Comparison of ENCODE assay signal across 21 mouse cellular contexts in genomic region chr6:108507337-108507736, GRCm38 (mm10).
DNase-seq lines count a peak whose midpoint lies in the region; ATAC-seq lines count a peak whose summit lies in the region.
"Had no signal": no experiment of that assay in that cellular context is flagged by ENCODE, and none has a peak within 500 bp of the region (broad histone marks: within the 10 kb centered on the region; RNA-seq: fewer than 3 reads in every experiment).

No protein-coding gene starts in this region.

- no peaks in the 10 kb centered on the region for H3K9me3 ChIP-seq in lung, embryonic 15.5 days
- no peaks in the 10 kb centered on the region for H3K9me3 ChIP-seq in lung, embryonic 16.5 days (ENCODE audit: control insufficient read depth, low read length)
- no peaks in the 10 kb centered on the region for H3K9me3 ChIP-seq in stomach, embryonic 16.5 days (replicated peaks; ENCODE audit: control insufficient read depth, low read length)
- H3K9me3 ChIP-seq in forebrain, embryonic 11.5 days (ENCODE audit: control insufficient read depth, low read length), result no peaks in the 10 kb centered on the region
- H3K9me3 ChIP-seq: embryonic facial prominence, embryonic 12.5 days; forebrain, embryonic 15.5 days; heart, embryonic 15.5 days; hindbrain, embryonic 10.5 days; limb, embryonic 10.5 days; midbrain, embryonic 12.5 days had no signal

- peaks cover 26% of the 10 kb centered on the region for H3K4me1 ChIP-seq in lung, embryonic 15.5 days
- peaks cover 23% of the 10 kb centered on the region for H3K4me1 ChIP-seq in lung, embryonic 16.5 days (replicated peaks; ENCODE audit: control insufficient read depth, insufficient read depth, low read length)
- no peaks in the 10 kb centered on the region for H3K4me1 ChIP-seq in stomach, embryonic 16.5 days (ENCODE audit: control insufficient read depth, insufficient read depth, low read length)
- H3K4me1 ChIP-seq in forebrain, embryonic 11.5 days (replicated peaks; ENCODE audit: control insufficient read depth, insufficient read depth, low read length), result no peaks in the 10 kb centered on the region
- H3K4me1 ChIP-seq: embryonic facial prominence, embryonic 12.5 days; forebrain, embryonic 15.5 days; hindbrain, embryonic 10.5 days; limb, embryonic 10.5 days; midbrain, embryonic 12.5 days had no signal

- WGBS in lung, embryonic 15.5 days, result 67% methylated on average over 3 of the region's 3 CpGs
- 63% methylated on average over 3 of the region's 3 CpGs for WGBS in lung, embryonic 16.5 days
- WGBS in stomach, embryonic 16.5 days, result 79% methylated on average over 3 of the region's 3 CpGs
- WGBS in forebrain, embryonic 11.5 days, result 88% methylated on average over 3 of the region's 3 CpGs

- H3K36me3 ChIP-seq in lung, embryonic 15.5 days, result 0 out of 2 replicates have a peak, but pooled peaks cover 5% of the 10 kb centered on the region
- no peaks in the 10 kb centered on the region for H3K36me3 ChIP-seq in lung, embryonic 16.5 days (ENCODE audit: control insufficient read depth, insufficient read depth, low read length)
- H3K36me3 ChIP-seq in stomach, embryonic 16.5 days (ENCODE audit: control insufficient read depth, insufficient read depth, low read length), result no peaks in the 10 kb centered on the region
- H3K36me3 ChIP-seq in forebrain, embryonic 11.5 days (ENCODE audit: control insufficient read depth, insufficient read depth, low read length), result no peaks in the 10 kb centered on the region
- H3K36me3 ChIP-seq: forebrain, embryonic 15.5 days; heart, embryonic 15.5 days; midbrain, embryonic 12.5 days had no signal

- no peak overlapping the region for H3K9ac ChIP-seq in lung, embryonic 15.5 days
- no peak overlapping the region for H3K9ac ChIP-seq in lung, embryonic 16.5 days (ENCODE audit: low read length)
- H3K9ac ChIP-seq in stomach, embryonic 16.5 days (ENCODE audit: low read length), result no peak overlapping the region
- no peak overlapping the region for H3K9ac ChIP-seq in forebrain, embryonic 11.5 days (ENCODE audit: low read length)
- H3K9ac ChIP-seq: embryonic facial prominence, embryonic 12.5 days; forebrain, embryonic 15.5 days; heart, embryonic 15.5 days; midbrain, embryonic 12.5 days had no signal

- no peak for DNase-seq in lung, postnatal 4 days
- peak; percentile 44 for DNase-seq in brain, adult 2 months (ENCODE audit: low read depth, low spot score)
- no peak for DNase-seq in gastrocnemius, postnatal 10 days
- no peak for DNase-seq in forebrain, embryonic 11.5 days (ENCODE audit: low spot score)
- DNase-seq: B cell, adult 2 months; cerebellum, adult 9-10 months; gastrocnemius, postnatal 36 days; kidney, adult 8-10 months; kidney, postnatal 14 days; thymus, postnatal 25 days had no signal

- H3K4me3 ChIP-seq in lung, embryonic 15.5 days, result no peak overlapping the region
- no peak overlapping the region for H3K4me3 ChIP-seq in lung, embryonic 16.5 days (ENCODE audit: low read length)
- no peak overlapping the region for H3K4me3 ChIP-seq in stomach, embryonic 16.5 days (replicated peaks; ENCODE audit: low read length)
- no peak overlapping the region for H3K4me3 ChIP-seq in forebrain, embryonic 11.5 days (ENCODE audit: low read depth, low read length)
- H3K4me3 ChIP-seq: embryonic facial prominence, embryonic 12.5 days; forebrain, embryonic 15.5 days; heart, embryonic 15.5 days; hindbrain, embryonic 10.5 days; layer of hippocampus, adult 2 months; limb, embryonic 10.5 days; midbrain, embryonic 12.5 days had no signal

- ATAC-seq in lung, embryonic 15.5 days (ENCODE audit: borderline replicate concordance, extremely low read depth, low FRiP score, low TSS enrichment), result peak; percentile 69; the same call in 1 of the 2 replicates
- 0 out of 2 replicates have a peak, but pooled peaks have one; percentile 51 for ATAC-seq in lung, embryonic 16.5 days (ENCODE audit: low read depth)
- peak; percentile 90; the same call in 1 of the 2 replicates for ATAC-seq in stomach, embryonic 16.5 days (ENCODE audit: insufficient read depth, low FRiP score)
- no peak for ATAC-seq in forebrain, embryonic 11.5 days (replicated peaks; ENCODE audit: low FRiP score)
- ATAC-seq: forebrain, embryonic 15.5 days; hindbrain, postnatal 0 days had no signal

- H3K27me3 ChIP-seq in lung, embryonic 15.5 days, result no peaks in the 10 kb centered on the region
- no peaks in the 10 kb centered on the region for H3K27me3 ChIP-seq in lung, embryonic 16.5 days (ENCODE audit: control insufficient read depth, insufficient read depth, low read depth, low read length)
- H3K27me3 ChIP-seq in stomach, embryonic 16.5 days (ENCODE audit: control insufficient read depth, insufficient read depth, low read length), result no peaks in the 10 kb centered on the region
- H3K27me3 ChIP-seq in forebrain, embryonic 11.5 days (ENCODE audit: control insufficient read depth, insufficient read depth, low read length), result no peaks in the 10 kb centered on the region
- H3K27me3 ChIP-seq: embryonic facial prominence, embryonic 12.5 days; forebrain, embryonic 15.5 days; heart, embryonic 15.5 days; midbrain, embryonic 12.5 days had no signal

- no peak overlapping the region for H3K27ac ChIP-seq in lung, embryonic 15.5 days
- no peak overlapping the region for H3K27ac ChIP-seq in lung, embryonic 16.5 days (ENCODE audit: low read length)
- peak overlapping the region; percentile 70 for H3K27ac ChIP-seq in stomach, embryonic 16.5 days (ENCODE audit: low read length)
- no peak overlapping the region for H3K27ac ChIP-seq in forebrain, embryonic 11.5 days (ENCODE audit: low read depth, low read length)
- H3K27ac ChIP-seq: embryonic facial prominence, embryonic 12.5 days; forebrain, embryonic 15.5 days; heart, embryonic 15.5 days; hindbrain, embryonic 10.5 days; hindbrain, postnatal 0 days; layer of hippocampus, adult 2 months; limb, embryonic 10.5 days; midbrain, embryonic 12.5 days had no signal

- no peak overlapping the region for H3K4me2 ChIP-seq in lung, embryonic 15.5 days
- H3K4me2 ChIP-seq in lung, embryonic 16.5 days (ENCODE audit: low read depth, low read length), result no peak overlapping the region
- no peak overlapping the region for H3K4me2 ChIP-seq in stomach, embryonic 16.5 days (ENCODE audit: low read depth, low read length)
- no peak overlapping the region for H3K4me2 ChIP-seq in forebrain, embryonic 11.5 days (ENCODE audit: low read depth, low read length, severe bottlenecking)
- H3K4me2 ChIP-seq: embryonic facial prominence, embryonic 12.5 days; forebrain, embryonic 15.5 days; heart, embryonic 15.5 days; midbrain, embryonic 12.5 days had no signal
